Mouse (Mus musculus): ENCODE data around the gene Maz. TPM values are rescaled to one million over a fixed set of nuclear protein-coding genes. Genes with fewer than 3 reads are reported as not detected.
A peak's percentile ranks its signal among the peaks of the same experiment; 100 is the strongest.

Gene Maz
- total and polyA plus RNA-seq, 3 experiments = 234 to 540 TPM; not detected in 1

DNA sequence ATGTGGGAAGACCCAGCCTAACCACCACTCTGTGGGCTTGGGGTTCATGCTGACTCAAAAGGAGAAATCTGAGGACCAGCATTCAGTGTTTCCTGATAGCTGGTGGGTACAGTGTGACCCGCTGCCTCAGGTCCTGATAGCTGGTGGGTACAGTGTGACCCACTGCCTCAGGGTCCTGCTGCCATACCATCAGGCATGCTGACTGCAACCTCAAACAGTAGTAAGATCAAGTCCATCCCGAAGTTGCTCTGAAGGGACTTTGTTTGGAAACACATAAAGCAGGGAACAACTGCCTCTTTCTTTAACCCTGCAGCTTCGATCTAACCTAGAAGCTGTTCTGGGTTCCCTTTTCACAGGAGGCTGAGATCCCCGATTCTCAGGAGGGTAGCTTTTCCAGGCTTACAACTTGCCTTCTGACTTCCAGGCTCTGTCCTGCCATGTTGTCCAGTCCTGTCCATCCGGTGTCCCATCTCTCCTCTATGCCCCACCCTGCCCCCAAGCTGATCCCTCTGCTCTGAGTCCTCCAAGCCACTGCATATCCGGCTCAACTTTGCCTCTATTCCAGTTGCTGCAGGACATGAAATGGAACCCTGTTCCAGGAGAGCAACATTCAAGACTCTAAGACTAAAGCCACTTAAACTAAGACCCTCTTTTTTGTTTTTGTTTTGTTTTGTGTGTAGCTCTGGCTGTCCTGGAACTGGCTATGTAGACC, 19.4 kb downstream of the Maz start:
- Histone ChIP-seq H3K9me3 (replicated peaks; ENCODE audit: insufficient read depth, low read length) (no peaks in the 10 kb centered on the region), H3K4me3 (ENCODE audit: control insufficient read depth in 1 of 2, insufficient read depth in 1 of 2, low read depth in 2 of 2, low read length in 2 of 2) (no peak overlapping the region), H3K27ac (ENCODE audit: control insufficient read depth, low read depth, low read length) (peak overlapping the region; percentile 91), H3K79me2 (ENCODE audit: control insufficient read depth, insufficient read depth, low read length, poor library complexity) (peaks cover 2% of the 10 kb centered on the region), H3K4me1 (ENCODE audit: control insufficient read depth in 1 of 2, insufficient read depth in 2 of 2, low read length in 2 of 2) (peaks cover 11 to 34% of the 10 kb centered on the region in 2 experiments), H3K27me3 (ENCODE audit: control insufficient read depth in 1 of 2, insufficient read depth in 2 of 2, low read length in 2 of 2) (no peaks in the 10 kb centered on the region), H3K9ac (ENCODE audit: control insufficient read depth, low read depth, low read length, poor library complexity, severe bottlenecking) (peak overlapping the region; percentile 6; the same call in 1 of the 2 replicates), H3K36me3 (ENCODE audit: control insufficient read depth in 1 of 2, insufficient read depth in 2 of 2, low read length in 2 of 2) (peaks cover 0 to 29% of the 10 kb centered on the region in 2 experiments; a peak in 2 of 4 replicates)
- DNase-seq (ENCODE audit: low read depth, low spot score) = no peak
- TF ChIP-seq ZKSCAN1 (IDR thresholded peaks at IDR 0.05; ENCODE audit: low read depth, low read length) (no peak), ZMIZ1 (IDR thresholded peaks at IDR 0.05; ENCODE audit: low read depth, low read length) (no peak), MEF2A (IDR thresholded peaks at IDR 0.05; ENCODE audit: extremely low read depth, insufficient replicate concordance, low read depth, low read length, poor library complexity, severe bottlenecking) (no peak), GABPA (IDR thresholded peaks at IDR 0.05; ENCODE audit: low read depth, low read length) (no peak), CHD1 (IDR thresholded peaks at IDR 0.05; ENCODE audit: low read depth, low read length) (no peak), MYC (IDR thresholded peaks at IDR 0.05; ENCODE audit: low read depth, low read length) (no peak), MAZ (IDR thresholded peaks at IDR 0.05; ENCODE audit: low read depth, low read length) (no peak), ETS1 (IDR thresholded peaks at IDR 0.05; ENCODE audit: low read depth, low read length) (no peak), ZC3H11A (IDR thresholded peaks at IDR 0.05; ENCODE audit: low read depth, low read length) (no peak), POLR2A (IDR thresholded peaks at IDR 0.05; ENCODE audit: control insufficient read depth in 1 of 2, insufficient read depth in 1 of 2, low read depth in 1 of 2, low read length in 2 of 2, poor library complexity in 1 of 2) (no peak), SMC3 (IDR thresholded peaks at IDR 0.05; ENCODE audit: low read depth, low read length) (no peak)

DNA sequence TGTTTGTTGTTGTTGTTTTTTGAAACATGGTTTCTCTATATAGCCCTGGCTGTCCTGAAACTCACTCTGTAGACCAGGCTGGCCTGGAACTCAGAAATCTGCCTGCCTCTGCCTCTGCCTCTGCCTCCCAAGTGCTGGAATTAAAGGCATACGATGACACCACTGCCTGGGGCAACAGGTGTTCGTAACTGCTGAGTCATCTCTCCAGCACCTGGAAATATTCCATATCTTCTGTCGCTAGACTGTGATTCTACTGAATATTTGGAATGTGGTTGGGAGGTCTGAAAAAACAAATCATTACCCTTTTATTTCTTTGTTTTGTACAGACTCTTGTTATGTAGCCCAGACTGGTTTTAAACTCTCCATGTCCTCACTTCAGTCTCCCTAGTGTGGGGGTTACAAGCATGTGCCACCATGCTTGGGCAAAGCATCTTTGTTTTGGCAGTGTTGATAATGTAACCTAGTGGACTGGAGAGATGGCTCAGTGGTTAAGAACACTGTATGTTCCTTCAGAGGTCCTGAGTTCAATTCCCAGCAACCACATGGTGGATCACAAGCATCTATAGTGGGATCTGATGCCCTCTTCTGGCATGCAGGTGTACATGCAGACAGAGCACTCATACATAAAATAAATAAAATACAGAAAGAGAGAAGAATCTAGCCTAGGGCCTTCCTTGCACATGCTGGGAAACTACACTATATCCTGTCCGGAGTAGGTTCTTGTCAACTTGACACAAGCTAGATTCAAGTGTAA, 22.5 kb downstream of the Maz start:
- no peaks in the 10 kb centered on the region; the same call in 1 of the 2 replicates for H3K79me2 ChIP-seq (ENCODE audit: control insufficient read depth, insufficient read depth, low read length, poor library complexity)
- no peak overlapping the region for H3K9ac ChIP-seq (ENCODE audit: control insufficient read depth, low read depth, low read length, poor library complexity, severe bottlenecking)
- DNase-seq (ENCODE audit: low read depth, low spot score) = peak; percentile 47
- H3K4me3 ChIP-seq (ENCODE audit: control insufficient read depth in 1 of 2, insufficient read depth in 1 of 2, low read depth in 2 of 2, low read length in 2 of 2) = no peak overlapping the region
- no peaks in the 10 kb centered on the region for H3K9me3 ChIP-seq (replicated peaks; ENCODE audit: insufficient read depth, low read length)
- no peaks in the 10 kb centered on the region for H3K27me3 ChIP-seq (ENCODE audit: control insufficient read depth in 1 of 2, insufficient read depth in 2 of 2, low read length in 2 of 2)
- H3K36me3 ChIP-seq (ENCODE audit: control insufficient read depth in 1 of 2, insufficient read depth in 2 of 2, low read length in 2 of 2) = peaks cover 0 to 19% of the 10 kb centered on the region in 2 experiments; a peak in 2 of 4 replicates
- H3K4me1 ChIP-seq (ENCODE audit: control insufficient read depth in 1 of 2, insufficient read depth in 2 of 2, low read length in 2 of 2) = peaks cover 11 to 27% of the 10 kb centered on the region in 2 experiments
- no peak overlapping the region for H3K27ac ChIP-seq (ENCODE audit: control insufficient read depth, low read depth, low read length)
- TF ChIP-seq MAFK (IDR thresholded peaks at IDR 0.05; ENCODE audit: borderline replicate concordance, low read depth, low read length) (no peak), TBP (IDR thresholded peaks at IDR 0.05; ENCODE audit: low read depth, low read length) (no peak), SMC3 (IDR thresholded peaks at IDR 0.05; ENCODE audit: low read depth, low read length) (peak; percentile 56), RCOR1 (IDR thresholded peaks at IDR 0.05; ENCODE audit: low read depth, low read length) (no peak), HCFC1 (IDR thresholded peaks at IDR 0.05; ENCODE audit: low read depth, low read length) (no peak), POLR2AphosphoS2 (IDR thresholded peaks at IDR 0.05; ENCODE audit: low read length) (no peak), GABPA (IDR thresholded peaks at IDR 0.05; ENCODE audit: low read depth, low read length) (no peak), JUND (IDR thresholded peaks at IDR 0.05; ENCODE audit: low read depth, low read length) (no peak), POLR2A (IDR thresholded peaks at IDR 0.05; ENCODE audit: control insufficient read depth in 1 of 2, insufficient read depth in 1 of 2, low read depth in 1 of 2, low read length in 2 of 2, poor library complexity in 1 of 2) (no peak), USF2 (IDR thresholded peaks at IDR 0.05; ENCODE audit: borderline replicate concordance in 1 of 2, insufficient read depth in 1 of 2, low read depth in 1 of 2, low read length in 2 of 2) (no peak), MAZ (IDR thresholded peaks at IDR 0.05; ENCODE audit: low read depth, low read length) (no peak), TCF12 (IDR thresholded peaks at IDR 0.05; ENCODE audit: low read depth, low read length) (no peak), ZNF384 (IDR thresholded peaks at IDR 0.05; ENCODE audit: low read depth, low read length) (no peak), MYB (IDR thresholded peaks at IDR 0.05; ENCODE audit: low read depth, low read length) (no peak), BHLHE40 (IDR thresholded peaks at IDR 0.05; ENCODE audit: borderline replicate concordance, low read depth, low read length) (no peak), SIN3A (IDR thresholded peaks at IDR 0.05; ENCODE audit: low read length) (peak; percentile 24; the same call in 1 of the 2 replicates), POLR2AphosphoS5 (IDR thresholded peaks at IDR 0.05; ENCODE audit: borderline replicate concordance, low read depth, low read length) (no peak), ETS1 (IDR thresholded peaks at IDR 0.05; ENCODE audit: low read depth, low read length) (no peak), ZC3H11A (IDR thresholded peaks at IDR 0.05; ENCODE audit: low read depth, low read length) (peak; percentile 23; the same call in 1 of the 2 replicates), RAD21 (IDR thresholded peaks at IDR 0.05; ENCODE audit: low read depth, low read length) (peak; percentile 54), TAL1 (IDR thresholded peaks at IDR 0.05; ENCODE audit: low read length) (no peak), ZKSCAN1 (IDR thresholded peaks at IDR 0.05; ENCODE audit: low read depth, low read length) (no peak), CTCF (IDR thresholded peaks at IDR 0.05 in 2 of 3, conservative IDR thresholded peaks at IDR 0.05 in 1 of 3; ENCODE audit: control insufficient read depth in 1 of 3, insufficient read depth in 1 of 3, low read depth in 2 of 3, low read length in 3 of 3, poor library complexity in 1 of 3, severe bottlenecking in 1 of 3) (peak in 2 of 3 experiments; percentile 47 to 54; a peak in 4 of 6 replicates)
